Mouse (Mus musculus) midbrain, embryonic 14.5 days (tissue): ENCODE measurements around the gene Muc4. TPM values are rescaled to one million over a fixed set of nuclear protein-coding genes. Genes with fewer than 3 reads are reported as not detected.

Experiments used
- ATAC-seq: fragments of 200-750 bp; cut with Nextera tagmentation; 2 replicates; pipeline ENCODE4 v1.8.0; 2017; ENCODE audit warnings: moderate number of reproducible peaks, moderate library complexity; ENCODE audit not compliant: low FRiP score, low TSS enrichment
- DNase-seq: peaks from one replicate; pipeline ENCODE4 v3.0.0-alpha.2; 2015
- H3K27ac ChIP-seq: fragments of 300-500 bp; sonication (generic); replicated peaks from 2 replicates; pipeline ENCODE4 v1.5.1; 2014; ENCODE audit warnings: mild to moderate bottlenecking, low read depth, low read length, moderate library complexity
- H3K27me3 ChIP-seq: fragments of 300-500 bp; sonication (generic); 2 replicates; pipeline ENCODE4 v1.6.1; 2014; ENCODE audit warnings: low read length, control low read depth, mixed read lengths; ENCODE audit not compliant: control insufficient read depth, insufficient read depth
- H3K36me3 ChIP-seq: fragments of 300-500 bp; sonication (generic); 2 replicates; pipeline ENCODE4 v1.6.1; 2014; ENCODE audit warnings: low read length, control low read depth; ENCODE audit not compliant: control insufficient read depth, insufficient read depth
- H3K4me1 ChIP-seq: fragments of 300-500 bp; sonication (generic); 2 replicates; pipeline ENCODE4 v1.6.1; 2014; ENCODE audit warnings: mild to moderate bottlenecking, antibody characterized with exemption, low read length, control low read depth; ENCODE audit not compliant: control insufficient read depth, insufficient read depth
- H3K4me2 ChIP-seq: fragments of 300-500 bp; sonication (generic); 2 replicates; pipeline ENCODE4 v1.6.1; 2014; ENCODE audit warnings: mild to moderate bottlenecking, low read length, moderate library complexity
- H3K4me3 ChIP-seq: fragments of 300-500 bp; sonication (generic); replicated peaks from 2 replicates; pipeline ENCODE4 v1.5.1; 2014; ENCODE audit warnings: low read depth, low read length
- H3K9ac ChIP-seq: fragments of 300-500 bp; sonication (generic); replicated peaks from 2 replicates; pipeline ENCODE4 v1.6.1; 2014; ENCODE audit warnings: mild to moderate bottlenecking, low read length, moderate library complexity
- H3K9me3 ChIP-seq: fragments of 300-500 bp; sonication (generic); 2 replicates; pipeline ENCODE4 v1.6.1; 2016; ENCODE audit warnings: low read length, control low read depth, mixed read lengths; ENCODE audit not compliant: control insufficient read depth
- WGBS: fragments of 180-500 bp; shearing (Covaris S2); extraction: QIAGEN DNeasy Blood & Tissue Kit; methylation state at CpG from one replicate; pipeline ENCODE4 v1.1.7; 2014; 5-methylcytosine and 5-hydroxymethylcytosine counted together
- polyA plus RNA-seq: library from polyadenylated mRNA; unstranded; fragments of >200 nt; fragmentation: Nextera tagmentation; extraction: Ambion mirVana; gene quantifications from 2 replicates; pipeline ENCODE4 v1.2.1, GENCODE M21; 2014

Gene Muc4
- polyA plus RNA-seq, 1 experiment from 2014 or later: 0.16 TPM

DNA sequence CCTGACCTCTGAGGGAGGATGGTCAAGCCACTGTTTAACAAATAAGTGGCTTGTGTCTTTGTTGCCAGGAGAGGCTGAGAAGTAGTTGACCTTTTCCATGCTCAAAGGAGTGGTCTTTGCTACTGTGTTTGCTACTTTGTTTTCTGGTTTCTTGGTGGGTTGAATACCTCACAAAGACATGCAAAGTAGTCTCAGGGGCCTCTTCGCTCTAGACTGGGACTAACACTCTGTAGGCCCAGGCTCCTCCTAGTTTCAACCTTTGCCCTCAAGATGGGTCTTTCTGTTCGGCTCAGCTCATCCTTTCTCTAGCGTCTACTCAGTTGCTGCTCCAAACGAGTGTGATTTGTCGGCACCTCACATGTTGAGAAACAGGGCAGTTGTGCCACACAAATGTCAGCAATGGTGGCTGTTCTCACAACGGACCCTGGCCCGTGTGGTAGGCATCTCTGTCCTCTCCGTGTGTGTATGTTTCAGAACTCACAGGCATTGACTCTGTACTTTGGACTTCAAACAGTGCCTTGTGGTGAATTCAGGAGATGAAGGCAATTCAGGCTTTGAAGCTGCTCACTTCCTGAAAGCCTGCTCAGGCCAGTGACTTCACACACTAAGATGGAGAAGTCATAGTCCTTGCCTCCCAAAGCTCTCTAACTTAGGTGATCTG lies 4.4 kb downstream of the Muc4 start:
- no peaks in the 10 kb centered on the region for H3K27me3 ChIP-seq
- no peak overlapping the region for H3K4me3 ChIP-seq
- no peak overlapping the region for H3K4me2 ChIP-seq
- 74% methylated on average over 8 of the region's 8 CpGs for WGBS
- H3K9me3 ChIP-seq: no peaks in the 10 kb centered on the region
- no peak overlapping the region for H3K9ac ChIP-seq
- ATAC-seq: no peak
- H3K4me1 ChIP-seq: 0 out of 2 replicates have a peak, but pooled peaks cover 3% of the 10 kb centered on the region
- no peak for DNase-seq
- no peak overlapping the region for H3K27ac ChIP-seq
- no peaks in the 10 kb centered on the region for H3K36me3 ChIP-seq

GRCm38 (mm10) chr16:32741366-32741765 lies 5.7 kb downstream of the Muc4 start:
- Histone ChIP-seq H3K9ac (no peak overlapping the region), H3K4me1 (0 out of 2 replicates have a peak, but pooled peaks cover 3% of the 10 kb centered on the region), H3K36me3 (no peaks in the 10 kb centered on the region), H3K27me3 (no peaks in the 10 kb centered on the region), H3K4me3 (no peak overlapping the region), H3K4me2 (no peak overlapping the region), H3K27ac (no peak overlapping the region), H3K9me3 (no peaks in the 10 kb centered on the region)
- DNase-seq (no peak), ATAC-seq (no peak)
- 90% methylated on average over 9 of the region's 9 CpGs for WGBS

DNA sequence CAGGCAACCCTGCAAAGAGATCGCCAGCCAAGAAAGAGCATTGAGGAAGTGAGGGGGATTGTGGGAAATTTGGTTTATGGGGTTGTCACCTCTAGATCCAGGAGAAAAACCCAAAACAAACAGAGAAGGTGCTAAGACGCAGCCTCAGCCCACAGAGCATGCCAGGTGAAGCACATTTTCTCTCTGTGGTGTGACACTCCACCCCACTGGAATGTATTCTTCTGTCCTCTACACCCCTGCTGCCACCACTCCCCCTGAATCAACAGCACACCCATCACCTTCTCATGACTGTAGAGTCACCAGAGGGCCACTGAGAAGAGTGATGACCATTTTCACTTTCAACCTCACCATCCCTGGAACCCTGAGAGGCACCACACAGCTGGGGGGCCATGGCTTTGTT lies 7.0 kb downstream of the Muc4 start:
- no peak overlapping the region for H3K4me3 ChIP-seq
- no peaks in the 10 kb centered on the region for H3K36me3 ChIP-seq
- no peak overlapping the region for H3K4me2 ChIP-seq
- 0 out of 2 replicates have a peak, but pooled peaks cover 3% of the 10 kb centered on the region for H3K4me1 ChIP-seq
- H3K9ac ChIP-seq: no peak overlapping the region
- H3K27ac ChIP-seq: no peak overlapping the region
- DNase-seq (no peak), ATAC-seq (no peak)
- H3K27me3 ChIP-seq: no peaks in the 10 kb centered on the region
- H3K9me3 ChIP-seq: no peaks in the 10 kb centered on the region
- 81% methylated on average over 2 of the region's 2 CpGs for WGBS

DNA sequence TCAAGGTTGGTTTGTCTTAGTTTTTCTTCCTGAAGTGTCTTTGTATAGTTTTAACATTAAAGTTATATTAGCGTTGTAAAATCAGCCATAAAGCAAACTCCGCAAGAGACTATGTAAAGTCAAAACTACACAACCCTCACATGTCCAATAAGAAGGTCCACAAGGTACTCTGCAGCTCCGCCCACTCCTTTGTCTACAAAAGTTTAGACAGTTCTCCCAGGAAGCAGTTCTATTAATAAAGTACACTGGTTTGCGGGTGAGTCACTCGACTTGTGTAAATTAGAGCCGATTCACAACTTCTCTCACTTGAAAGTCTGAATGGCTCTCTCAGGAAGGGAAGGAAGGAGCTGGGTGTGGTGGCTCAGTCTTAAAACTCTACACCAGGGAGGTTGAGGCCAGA lies 10.2 kb downstream of the Muc4 start:
- ATAC-seq (no peak), DNase-seq (no peak)
- H3K27ac ChIP-seq: no peak overlapping the region
- no peak overlapping the region for H3K4me2 ChIP-seq
- no peaks in the 10 kb centered on the region for H3K9me3 ChIP-seq
- no peaks in the 10 kb centered on the region for H3K27me3 ChIP-seq
- no peak overlapping the region for H3K4me3 ChIP-seq
- H3K4me1 ChIP-seq: 0 out of 2 replicates have a peak, but pooled peaks cover 1% of the 10 kb centered on the region
- no peaks in the 10 kb centered on the region for H3K36me3 ChIP-seq
- no peak overlapping the region for H3K9ac ChIP-seq
- WGBS: 74% methylated on average over 6 of the region's 6 CpGs

GRCm38 (mm10) chr16:32750242-32751127 lies 14.8 kb downstream of the Muc4 start:
- ATAC-seq (no peak), DNase-seq (no peak)
- Histone ChIP-seq H3K4me3 (no peak overlapping the region), H3K27me3 (no peaks in the 10 kb centered on the region), H3K9ac (no peak overlapping the region), H3K27ac (no peak overlapping the region), H3K9me3 (no peaks in the 10 kb centered on the region), H3K36me3 (no peaks in the 10 kb centered on the region), H3K4me1 (no peaks in the 10 kb centered on the region), H3K4me2 (no peak overlapping the region)
- WGBS: 88% methylated on average over 5 of the region's 5 CpGs

DNA sequence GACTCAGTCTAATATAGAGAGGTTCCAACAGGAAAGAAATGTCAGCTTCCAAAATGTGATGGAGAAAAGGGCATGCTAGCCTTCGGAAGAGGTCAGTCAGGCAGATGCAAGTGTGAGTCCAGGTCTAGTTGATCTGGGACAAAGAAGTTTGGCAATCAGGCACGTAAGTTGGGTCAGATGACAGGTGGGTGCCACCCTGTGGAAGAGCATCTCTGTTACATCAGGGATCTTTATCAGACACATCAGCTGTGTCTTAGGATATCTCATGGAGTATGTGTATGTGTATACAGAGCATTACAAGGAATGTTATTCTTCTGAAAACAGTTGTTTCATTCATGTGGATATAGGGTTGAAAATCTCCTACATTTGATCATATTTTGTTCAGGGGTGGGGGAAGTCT lies 28.9 kb downstream of the Muc4 start:
- no peak overlapping the region for H3K9ac ChIP-seq
- ATAC-seq (no peak), DNase-seq (no peak)
- no peaks in the 10 kb centered on the region for H3K4me1 ChIP-seq
- no peaks in the 10 kb centered on the region for H3K36me3 ChIP-seq
- no peaks in the 10 kb centered on the region for H3K27me3 ChIP-seq
- H3K4me2 ChIP-seq: no peak overlapping the region
- 85% methylated on average over 2 of the region's 2 CpGs for WGBS
- H3K27ac ChIP-seq: no peak overlapping the region
- H3K9me3 ChIP-seq: no peaks in the 10 kb centered on the region
- H3K4me3 ChIP-seq: no peak overlapping the region

DNA sequence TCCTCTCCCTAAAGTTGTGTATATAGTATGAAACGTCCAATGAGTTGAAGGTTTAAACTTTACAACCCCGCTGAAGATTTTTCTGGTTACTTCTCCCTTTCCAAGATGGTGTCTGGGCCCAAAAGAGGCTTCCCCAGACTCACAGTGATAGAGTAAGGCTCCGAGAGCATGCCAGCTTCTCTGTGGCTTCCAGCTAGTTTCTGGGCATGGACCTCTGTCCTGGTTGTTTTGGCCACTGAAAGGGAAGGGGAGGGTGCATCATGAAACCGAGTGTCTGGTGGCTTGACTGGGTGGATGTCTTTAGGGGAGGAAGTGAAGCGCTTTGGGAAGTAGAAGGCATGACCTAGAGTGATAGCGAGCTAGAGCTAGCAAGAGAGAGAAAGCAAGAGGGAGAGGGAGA lies 29.3 kb downstream of the Muc4 start:
- Histone ChIP-seq H3K4me2 (no peak overlapping the region), H3K4me1 (no peaks in the 10 kb centered on the region), H3K9ac (no peak overlapping the region), H3K36me3 (no peaks in the 10 kb centered on the region), H3K4me3 (no peak overlapping the region), H3K27me3 (no peaks in the 10 kb centered on the region), H3K27ac (no peak overlapping the region), H3K9me3 (no peaks in the 10 kb centered on the region)
- ATAC-seq (no peak), DNase-seq (no peak)
- WGBS: 80% methylated on average over 6 of the region's 6 CpGs

- H3K4me1 ChIP-seq: no peaks in the 10 kb centered on the region
- ATAC-seq: no peak
These were observed 31.2 kb downstream of the Muc4 start for GRCm38 (mm10) chr16:32766904-32767303.

DNA sequence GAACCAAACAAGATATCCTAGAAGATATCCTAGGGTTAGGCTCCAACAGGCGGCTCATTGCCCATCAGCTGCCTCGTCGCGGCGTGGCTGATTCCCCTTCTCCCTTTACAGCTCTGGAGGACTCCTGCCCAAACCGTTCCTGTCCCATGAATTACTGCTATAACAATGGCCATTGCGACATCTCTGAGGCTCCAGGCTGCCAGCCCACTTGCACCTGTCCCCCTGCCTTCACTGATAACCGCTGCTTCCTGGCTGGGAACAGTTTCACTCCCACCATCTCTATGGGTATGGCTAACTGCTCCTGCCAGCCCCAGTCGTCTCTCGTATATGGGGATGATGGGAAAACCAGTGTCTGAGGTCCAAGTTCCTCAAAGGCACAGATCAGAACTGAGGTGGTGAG lies 41.0 kb downstream of the Muc4 start:
- Histone ChIP-seq H3K4me3 (no peak overlapping the region), H3K27me3 (no peaks in the 10 kb centered on the region), H3K36me3 (no peaks in the 10 kb centered on the region), H3K27ac (no peak overlapping the region), H3K9me3 (no peaks in the 10 kb centered on the region), H3K4me1 (no peaks in the 10 kb centered on the region), H3K4me2 (no peak overlapping the region), H3K9ac (no peak overlapping the region)
- 89% methylated on average over 10 of the region's 10 CpGs for WGBS
- ATAC-seq (no peak), DNase-seq (no peak)

More at GRCm38 (mm10) chr16:32766904-32767303, 31.2 kb downstream of the Muc4 start:
- no peaks in the 10 kb centered on the region for H3K36me3 ChIP-seq
- no peak overlapping the region for H3K27ac ChIP-seq
- no peaks in the 10 kb centered on the region for H3K27me3 ChIP-seq
- no peak overlapping the region for H3K4me2 ChIP-seq
- H3K9me3 ChIP-seq: no peaks in the 10 kb centered on the region
- no peak overlapping the region for H3K4me3 ChIP-seq
- no peak for DNase-seq
- 91% methylated on average over 7 of the region's 7 CpGs for WGBS
- H3K9ac ChIP-seq: no peak overlapping the region
